ENCODE assay signal across 20 mouse cellular contexts in genomic region chr7:71794201-71794600, GRCm38 (mm10).
DNase-seq lines count a peak whose midpoint lies in the region; ATAC-seq and TF ChIP-seq lines count a peak whose summit lies in the region.
"Had no signal": no experiment of that assay in that cellular context is flagged by ENCODE, and none has a peak within 500 bp of the region (broad histone marks: within the 10 kb centered on the region; RNA-seq: fewer than 3 reads in every experiment).

No protein-coding gene starts in this region.

- no peaks in the 10 kb centered on the region for H3K36me3 ChIP-seq in kidney, postnatal 0 days (ENCODE audit: insufficient read depth, low read length)
- no peaks in the 10 kb centered on the region for H3K36me3 ChIP-seq in kidney, embryonic 16.5 days (ENCODE audit: insufficient read depth, low read length)
- H3K36me3 ChIP-seq in neural tube, embryonic 11.5 days (ENCODE audit: control insufficient read depth, insufficient read depth, low read length): no peaks in the 10 kb centered on the region
- H3K36me3 ChIP-seq: G1E; heart, embryonic 12.5 days; stomach, embryonic 15.5 days had no signal

- no peaks in the 10 kb centered on the region for H3K27me3 ChIP-seq in kidney, postnatal 0 days (ENCODE audit: insufficient read depth, low read length)
- H3K27me3 ChIP-seq in kidney, embryonic 16.5 days (ENCODE audit: insufficient read depth, low read length): no peaks in the 10 kb centered on the region
- H3K27me3 ChIP-seq in neural tube, embryonic 11.5 days (ENCODE audit: control insufficient read depth, insufficient read depth, low read length): no peaks in the 10 kb centered on the region
- H3K27me3 ChIP-seq: heart, embryonic 12.5 days; stomach, embryonic 15.5 days had no signal

- H3K4me2 ChIP-seq in kidney, postnatal 0 days (ENCODE audit: low read length): no peak overlapping the region
- no peak overlapping the region for H3K4me2 ChIP-seq in kidney, embryonic 16.5 days (replicated peaks; ENCODE audit: low read depth, low read length)
- no peak overlapping the region for H3K4me2 ChIP-seq in neural tube, embryonic 11.5 days (ENCODE audit: low read depth)
- H3K4me2 ChIP-seq: heart, embryonic 12.5 days; liver, embryonic 11.5 days; lung, embryonic 14.5 days; stomach, embryonic 15.5 days had no signal

- no peak for ATAC-seq in kidney, postnatal 0 days (replicated peaks; ENCODE audit: low FRiP score, low read depth)
- no peak for ATAC-seq in kidney, embryonic 16.5 days (ENCODE audit: low FRiP score, low TSS enrichment)
- ATAC-seq in neural tube, embryonic 11.5 days (ENCODE audit: insufficient read depth, low FRiP score, low TSS enrichment): no peak
- no peak for ATAC-seq in cerebellum, adult (ENCODE audit: insufficient number of reproducible peaks, low FRiP score, low TSS enrichment)
- ATAC-seq: CD4-positive, CD25-positive, alpha-beta regulatory T cell, adult 4 months; forebrain, embryonic 14.5 days; inflammation-experienced regulatory T-cells, adult 6 months had no signal

- 20% methylated on average over 7 of the region's 7 CpGs for WGBS in kidney, postnatal 0 days
- 22% methylated on average over 7 of the region's 7 CpGs for WGBS in kidney, embryonic 16.5 days
- WGBS in neural tube, embryonic 11.5 days: 30% methylated on average over 7 of the region's 7 CpGs

- H3K9me3 ChIP-seq in kidney, postnatal 0 days (replicated peaks; ENCODE audit: low read length): no peaks in the 10 kb centered on the region
- H3K9me3 ChIP-seq in kidney, embryonic 16.5 days (ENCODE audit: low read length): no peaks in the 10 kb centered on the region
- H3K9me3 ChIP-seq in neural tube, embryonic 11.5 days (ENCODE audit: control insufficient read depth, low read length): no peaks in the 10 kb centered on the region
- H3K9me3 ChIP-seq: heart, embryonic 12.5 days; stomach, embryonic 15.5 days had no signal

- H3K4me1 ChIP-seq in kidney, postnatal 0 days (replicated peaks; ENCODE audit: insufficient read depth, low read length): no peaks in the 10 kb centered on the region
- no peaks in the 10 kb centered on the region for H3K4me1 ChIP-seq in kidney, embryonic 16.5 days (ENCODE audit: insufficient read depth, low read length)
- H3K4me1 ChIP-seq in neural tube, embryonic 11.5 days (ENCODE audit: control insufficient read depth, insufficient read depth, low read length): no peaks in the 10 kb centered on the region
- H3K4me1 ChIP-seq: stomach, embryonic 15.5 days had no signal

- H3K27ac ChIP-seq in kidney, postnatal 0 days: no peak overlapping the region
- no peak overlapping the region for H3K27ac ChIP-seq in kidney, embryonic 16.5 days (ENCODE audit: low read length)
- H3K27ac ChIP-seq in neural tube, embryonic 11.5 days (ENCODE audit: low read depth, low read length): no peak overlapping the region
- H3K27ac ChIP-seq: stomach, embryonic 15.5 days had no signal

- H3K4me3 ChIP-seq in kidney, postnatal 0 days (replicated peaks; ENCODE audit: low read depth, low read length): no peak overlapping the region
- no peak overlapping the region for H3K4me3 ChIP-seq in kidney, embryonic 16.5 days (ENCODE audit: low read length)
- H3K4me3 ChIP-seq in neural tube, embryonic 11.5 days (ENCODE audit: low read depth, low read length): no peak overlapping the region
- H3K4me3 ChIP-seq: heart, embryonic 12.5 days; myocyte; stomach, embryonic 15.5 days had no signal

- no peak overlapping the region for H3K9ac ChIP-seq in kidney, postnatal 0 days (ENCODE audit: low read depth, low read length)
- H3K9ac ChIP-seq in kidney, embryonic 16.5 days (replicated peaks; ENCODE audit: low read length): no peak overlapping the region
- no peak overlapping the region for H3K9ac ChIP-seq in neural tube, embryonic 11.5 days (ENCODE audit: low read length)
- H3K9ac ChIP-seq: heart, embryonic 12.5 days; lung, embryonic 14.5 days; stomach, embryonic 15.5 days had no signal

- peak; percentile 4 for DNase-seq in kidney, postnatal 0 days (ENCODE audit: low spot score)
- DNase-seq in adrenal gland, postnatal 10 days: peak; percentile 14
- peak; percentile 79 for DNase-seq in embryo, embryonic 10 days (ENCODE audit: low spot score)
- DNase-seq in neural tube, embryonic 11.5 days (ENCODE audit: low spot score): peak; percentile 14
- DNase-seq in c-Kit-positive CD71-positive TER-119-positive erythroid progenitor cells, embryonic 14.5 days (ENCODE audit: low spot score): no peak
- DNase-seq: cerebellum, adult 18-20 months; heart, postnatal 4 days; kidney, adult 8-10 months; kidney, postnatal 4 days; lung, embryonic 14.5 days had no signal

- TF ChIP-seq CTCF in kidney, postnatal 0 days (IDR thresholded peaks at IDR 0.05; ENCODE audit: low read depth): no peak
